Mouse (Mus musculus) gastrocnemius, postnatal 14 days (tissue): ENCODE measurements around the gene Senp3. TPM values are rescaled to one million over a fixed set of nuclear protein-coding genes. Genes with fewer than 3 reads are reported as not detected.

ENCODE experiments used
- DNase-seq: peaks from one replicate; pipeline ENCODE4 v3.0.0; 2021; ENCODE audit warnings: mixed read lengths
- intact Hi-C: fragments of 180-260 bp; cut with DNase I; formaldehyde crosslinking; loops from one replicate; pipeline ENCODE4 v1.15.1; 2025; ENCODE audit warnings: low total_unique reads
- total RNA-seq, 2 experiments: library from RNA; stranded (reverse); gene quantifications; 2 replicates each; pipeline ENCODE4 v1.2.3; 2021

Senp3 gene
- total RNA-seq, 2 experiments from 2014 or later, result 22.4 to 23.2 TPM

- intact Hi-C loops, result no loop called here
- no peak for DNase-seq
Observed at GRCm38 (mm10) chr11:69684128-69684745, 2.4 kb upstream of the Senp3 start.

GRCm38 (mm10) chr11:69683576-69683975, 1.7 kb upstream of the Senp3 start:
- intact Hi-C loops, result no loop called here
- no peak for DNase-seq

GRCm38 (mm10) chr11:69682840-69683533, 1.1 kb upstream of the Senp3 start:
- DNase-seq, result peak; percentile 84
- intact Hi-C loops, result no loop called here

GRCm38 (mm10) chr11:69682209-69682839, 440 bp upstream of the Senp3 start:
- intact Hi-C loops, result no loop called here
- no peak for DNase-seq

GRCm38 (mm10) chr11:69680136-69680855, 1.6 kb downstream of the Senp3 start:
- intact Hi-C loops, result no loop called here

DNA sequence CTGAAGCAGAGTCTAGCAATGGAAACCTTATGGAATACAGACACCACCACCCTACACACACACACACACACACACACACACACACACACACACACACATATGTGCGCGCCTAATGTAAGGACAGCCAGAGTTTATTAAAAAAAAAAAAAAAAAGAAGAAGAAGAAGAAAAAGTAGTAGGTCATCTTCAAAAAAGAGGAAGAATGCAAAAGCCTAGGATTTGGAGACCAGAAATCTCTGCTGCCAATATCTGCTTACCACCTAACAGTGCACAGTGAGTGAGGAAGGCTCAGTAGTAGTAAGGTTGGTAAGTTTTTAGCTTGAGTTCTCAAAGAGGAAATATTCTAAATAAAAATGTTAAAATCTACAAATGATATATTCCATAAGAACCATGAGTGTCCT, 2.7 kb downstream of the Senp3 start:
- no peak for DNase-seq
- intact Hi-C loops, result no loop called here

More at GRCm38 (mm10) chr11:69680136-69680855, 1.6 kb downstream of the Senp3 start:
- no peak for DNase-seq

- peak; percentile 99 for DNase-seq
- intact Hi-C loops, result no loop called here
Observed at GRCm38 (mm10) chr11:69672211-69672706, 9.6 kb downstream of the Senp3 start, which contains the start of gene Eif4a1. Eif4a1 (minus strand) TSS chr11:69672423.

- DNase-seq, result no peak
- intact Hi-C loops, result no loop called here
Observed at GRCm38 (mm10) chr11:69671726-69672124, 10.2 kb downstream of the Senp3 start.

- peak; percentile 97 for DNase-seq
- intact Hi-C loops, result no loop called here
Observed at GRCm38 (mm10) chr11:69670786-69671725, 10.8 kb downstream of the Senp3 start.

DNA sequence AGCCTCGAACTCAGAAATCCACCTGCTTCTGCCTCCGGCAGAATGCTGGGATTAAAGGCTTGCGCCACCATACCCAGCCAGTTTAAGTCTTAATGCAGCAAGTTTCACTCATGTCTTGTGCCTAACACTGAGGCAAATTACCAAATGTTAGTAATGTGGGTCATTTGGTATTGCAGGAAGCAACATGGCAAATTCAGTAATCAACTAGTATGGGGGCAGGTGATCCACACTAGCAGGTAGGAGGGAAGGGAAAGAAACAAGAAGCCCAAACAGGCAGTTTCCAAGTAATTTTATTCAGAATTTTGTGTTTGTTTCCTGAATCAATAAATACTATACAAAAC, 15.2 kb downstream of the Senp3 start:
- intact Hi-C loops, result loop anchor here (5.0 kb wide), 1 partner anchor 39 kb away; no protein-coding TSS in a partner anchor
- no peak for DNase-seq

DNA sequence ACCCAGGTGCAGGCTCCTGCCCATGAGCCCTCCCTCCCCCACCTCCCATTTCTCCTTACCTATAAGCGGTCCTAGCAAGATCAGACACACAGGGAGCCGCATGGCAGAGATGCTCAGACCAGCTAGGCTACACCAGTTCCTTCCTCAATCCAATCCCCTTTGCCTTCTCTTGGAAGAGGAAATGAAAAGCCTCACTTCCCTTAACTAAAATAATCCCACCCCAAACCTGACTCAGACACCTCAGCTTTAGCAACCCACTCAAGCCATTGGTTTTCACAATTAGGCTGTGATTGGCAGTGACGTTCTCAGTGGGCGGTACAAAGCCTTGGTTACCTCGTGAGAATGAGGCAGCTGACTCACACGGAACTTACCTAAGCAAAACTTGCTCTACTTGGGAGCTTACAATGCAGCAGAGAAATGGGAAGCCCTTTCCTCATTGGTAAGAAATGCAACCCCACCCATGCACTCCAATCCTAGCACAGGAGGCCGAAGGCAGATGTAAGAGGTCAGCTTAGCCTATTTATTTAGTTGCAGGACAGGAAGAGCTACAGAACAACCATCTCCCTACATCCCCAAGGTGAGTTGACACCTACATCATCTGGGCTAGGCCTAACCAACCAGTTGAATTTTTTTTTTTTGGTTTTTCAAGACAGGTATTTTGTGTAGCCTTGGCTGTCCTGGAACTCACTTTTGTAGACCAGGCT, 15.8 kb downstream of the Senp3 start, which contains the start of gene Cd68:
TSS of gene Cd68 (minus strand) at position 193 of the 704 bp plus-strand sequence.
- intact Hi-C loops, result loop anchor here (5.0 kb wide), 1 partner anchor 39 kb away; no protein-coding TSS in a partner anchor
- DNase-seq, result no peak

DNA sequence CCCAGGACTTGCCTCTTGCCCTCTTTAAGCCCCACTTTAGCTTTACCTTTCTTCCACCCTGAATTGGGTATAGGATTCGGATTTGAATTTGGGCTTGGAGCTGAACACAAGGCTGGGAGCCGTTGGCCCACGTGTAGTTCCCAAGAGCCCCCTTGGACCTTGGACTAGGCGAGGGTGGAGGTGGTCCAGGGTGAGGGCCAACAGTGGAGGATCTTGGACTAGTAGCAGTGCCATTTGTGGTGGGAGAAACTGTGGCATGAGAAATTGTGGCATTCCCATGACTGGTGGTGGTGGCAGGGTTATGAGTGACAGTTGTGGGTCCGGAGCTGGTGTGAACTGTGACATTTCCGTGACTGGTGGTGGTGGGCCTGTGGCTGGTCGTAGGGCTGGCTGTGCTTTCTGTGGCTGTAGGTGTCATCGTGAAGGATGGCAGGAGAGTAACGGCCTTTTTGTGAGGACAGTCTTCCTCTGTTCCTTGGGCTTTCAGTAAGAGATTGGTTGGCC, 16.4 kb downstream of the Senp3 start:
- intact Hi-C loops, result loop anchor here (5.0 kb wide), 1 partner anchor 38 kb away; no protein-coding TSS in a partner anchor
- DNase-seq, result no peak

GRCm38 (mm10) chr11:69664841-69665240, 17.0 kb downstream of the Senp3 start:
- intact Hi-C loops, result loop anchor here (5.0 kb wide), 1 partner anchor 38 kb away; no protein-coding TSS in a partner anchor
- no peak for DNase-seq

DNA sequence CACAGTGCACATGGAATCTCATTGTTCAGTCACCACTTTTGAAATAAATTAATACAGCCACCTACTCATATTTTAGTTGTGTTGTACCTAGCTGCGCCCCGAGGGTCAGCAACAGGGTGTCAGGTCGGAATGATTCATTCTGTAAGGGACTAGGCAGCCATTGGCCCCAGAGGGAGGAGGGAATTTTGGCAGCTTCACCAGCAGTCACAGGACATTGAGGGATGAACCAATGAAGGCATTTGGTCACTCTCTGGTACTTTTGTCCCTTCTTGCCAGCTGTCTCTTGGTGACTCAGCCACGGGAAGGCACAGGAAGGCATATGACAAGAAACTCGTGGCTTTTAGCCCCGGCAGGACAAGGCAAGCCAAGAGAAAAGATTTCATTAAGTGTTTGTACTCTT, 18.1 kb downstream of the Senp3 start:
- DNase-seq, result no peak
- intact Hi-C loops, result no loop called here

GRCm38 (mm10) chr11:69662967-69663671, 18.8 kb downstream of the Senp3 start:
- no peak for DNase-seq
- intact Hi-C loops, result no loop called here

- intact Hi-C loops, result no loop called here
Observed at GRCm38 (mm10) chr11:69662213-69662966, 19.5 kb downstream of the Senp3 start, which contains the start of gene Mpdu1. Mpdu1 (minus strand) TSS chr11:69662642.

More at GRCm38 (mm10) chr11:69662213-69662966, 19.5 kb downstream of the Senp3 start, which contains the start of gene Mpdu1:
- peak; percentile 94 for DNase-seq
